Mouse (Mus musculus) G1E (cell line): Measurements from ENCODE around the gene Camta1.

Source experiments
- CTCF ChIP-seq: IDR thresholded peaks from 2 replicates; pipeline ENCODE4 v1.5.1; 2012; ENCODE audit warnings: low read depth, low read length, inconsistent platforms, mixed read lengths
- GATA1 ChIP-seq: IDR thresholded peaks from 2 replicates; pipeline ENCODE4 v1.6.1; 2012; ENCODE audit warnings: borderline replicate concordance, low read length, inconsistent platforms, mixed read lengths
- POLR2AphosphoS5 ChIP-seq: IDR thresholded peaks from 2 replicates; pipeline ENCODE4 v1.6.1; 2012; ENCODE audit warnings: low read depth, low read length, inconsistent platforms; ENCODE audit not compliant: insufficient replicate concordance
- TAL1 ChIP-seq: conservative IDR thresholded peaks from 2 replicates; pipeline ENCODE4 v1.6.1; 2012; ENCODE audit warnings: low read depth, low read length, inconsistent platforms, mixed read lengths

DNA sequence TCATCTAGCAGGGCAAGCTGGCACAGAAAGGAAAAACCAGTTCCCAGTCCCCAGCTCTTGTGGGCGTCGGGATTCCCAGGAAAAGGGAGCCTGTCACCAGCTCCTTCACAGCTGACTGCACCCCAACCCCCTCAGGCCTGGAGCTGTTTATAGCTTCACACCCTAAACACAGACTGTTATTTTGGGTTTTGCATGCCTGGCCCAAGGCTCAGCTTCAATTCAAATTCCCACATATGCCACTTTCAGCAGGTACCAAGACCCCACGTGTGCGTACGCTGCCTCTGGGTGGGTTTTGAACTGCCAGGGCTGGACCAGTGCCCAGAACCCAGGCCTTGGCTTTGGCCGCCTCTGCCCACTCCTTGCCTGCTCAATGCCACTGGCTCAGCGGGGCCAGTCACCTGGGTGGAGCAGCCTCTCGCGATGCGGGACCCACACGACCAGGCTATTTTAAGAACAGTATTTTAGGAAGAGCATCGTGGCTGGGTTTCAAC lies 195.2 kb downstream of the Camta1 start:
- TF ChIP-seq GATA1 = no peak
- no peak for TF ChIP-seq CTCF
- no peak for TF ChIP-seq TAL1
- no peak for TF ChIP-seq POLR2AphosphoS5
